Mouse (Mus musculus) ES-E14 (cell line): ENCODE measurements around the gene Gm28305.

ENCODE experiments used
- ZC3H11A ChIP-seq: IDR thresholded peaks from 2 replicates; pipeline ENCODE4 v1.6.1; 2012; ENCODE audit warnings: low read depth, mild to moderate bottlenecking, inconsistent platforms, low read length, borderline replicate concordance
- ZNF384 ChIP-seq: IDR thresholded peaks from 2 replicates; pipeline ENCODE4 v1.6.1; 2012; ENCODE audit warnings: low read depth, low read length, inconsistent platforms

DNA sequence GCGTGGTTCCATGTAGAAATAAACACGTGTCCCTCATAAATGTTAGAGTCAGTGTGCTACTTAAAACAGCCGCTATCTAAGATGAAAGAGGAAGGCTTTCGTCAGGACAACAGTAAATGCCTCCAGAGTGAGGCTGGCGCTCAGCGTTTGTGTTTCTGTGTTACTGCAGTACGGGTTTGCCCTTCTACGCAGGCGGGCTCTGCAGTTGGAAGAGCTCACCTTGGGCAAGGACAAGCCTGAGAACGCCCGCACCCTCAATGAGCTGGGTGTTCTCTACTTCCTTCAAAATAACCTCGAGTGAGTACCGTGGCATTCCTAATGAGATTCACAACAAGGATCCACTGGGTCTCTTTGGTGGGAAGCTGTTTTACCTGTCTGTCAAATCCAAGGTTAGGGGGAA, 2.2 kb upstream of the Gm28305 start:
- TF ChIP-seq ZC3H11A = no peak
- TF ChIP-seq ZNF384 = no peak
